Mouse (Mus musculus) spleen, postnatal 36 days (tissue): ENCODE data around the gene Med13.
"Not testable (repeated sequence)": the region's sequence is repeated elsewhere in the genome, so short reads cannot be mapped to it uniquely, and the experiment has no call there.

Experiments used
- DNase-seq, 2 experiments: peaks; one replicate each; pipeline ENCODE4 v3.0.0; 2022; ENCODE audit warnings: low spot score in 2 of 2, mixed read lengths in 1 of 2

Med13 gene

DNA sequence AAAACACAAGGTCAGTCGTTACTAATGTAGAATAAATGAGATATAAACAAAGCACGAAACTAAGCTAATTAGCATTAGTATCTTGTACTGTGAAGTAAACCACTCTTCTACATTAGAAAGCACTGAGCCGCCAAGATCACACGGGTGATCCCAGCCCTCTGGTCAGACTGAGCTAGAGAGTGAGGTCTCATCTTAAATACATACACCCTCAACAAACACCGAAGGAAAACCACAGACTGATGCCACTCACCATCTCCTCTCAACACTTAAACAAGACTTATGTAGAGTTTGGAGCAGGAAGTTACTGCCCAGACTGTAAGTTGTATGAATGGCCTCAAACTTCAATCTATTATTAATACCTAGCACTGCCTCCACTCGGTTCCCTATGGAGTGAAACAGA, 47.1 kb downstream of the Med13 start:
- no peak for DNase-seq

DNA sequence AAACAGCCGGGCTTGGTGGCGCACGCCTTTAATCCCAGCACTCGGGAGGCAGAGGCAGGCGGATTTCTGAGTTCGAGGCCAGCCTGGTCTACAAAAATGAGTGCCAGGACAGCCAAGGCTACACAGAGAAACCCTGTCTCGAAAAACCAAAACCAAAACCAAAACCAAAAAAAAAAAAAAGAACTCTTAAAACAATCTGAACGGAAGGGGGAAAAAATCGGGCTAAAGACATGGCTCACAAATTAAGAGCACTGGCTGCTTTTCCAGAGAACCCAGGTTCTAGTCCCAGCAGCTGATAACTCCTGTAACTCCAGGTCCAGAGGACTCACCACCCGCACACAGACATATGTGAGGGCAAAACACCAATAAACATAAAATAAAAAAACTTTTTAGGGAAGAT, 65.2 kb downstream of the Med13 start:
- DNase-seq, result not testable (repeated sequence)

DNA sequence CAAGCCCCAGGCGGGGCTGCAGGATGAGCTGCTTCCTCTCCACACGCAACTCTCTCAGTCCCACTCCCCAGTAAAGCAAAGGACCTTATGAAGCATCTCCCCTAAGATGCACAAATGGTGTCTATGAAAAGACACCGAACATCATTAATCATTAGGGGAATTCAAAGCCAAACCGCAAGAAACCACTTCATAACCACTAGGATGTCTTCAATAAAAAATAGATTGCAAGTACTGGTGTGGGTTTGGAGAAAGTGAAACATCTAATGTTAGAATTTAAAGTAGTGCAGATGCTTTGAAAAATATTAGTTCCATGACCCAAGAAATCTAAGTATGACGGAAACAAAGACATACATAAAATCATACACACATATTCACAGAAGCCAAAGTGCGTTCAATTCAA, 65.7 kb downstream of the Med13 start:
- DNase-seq, result no peak

DNA sequence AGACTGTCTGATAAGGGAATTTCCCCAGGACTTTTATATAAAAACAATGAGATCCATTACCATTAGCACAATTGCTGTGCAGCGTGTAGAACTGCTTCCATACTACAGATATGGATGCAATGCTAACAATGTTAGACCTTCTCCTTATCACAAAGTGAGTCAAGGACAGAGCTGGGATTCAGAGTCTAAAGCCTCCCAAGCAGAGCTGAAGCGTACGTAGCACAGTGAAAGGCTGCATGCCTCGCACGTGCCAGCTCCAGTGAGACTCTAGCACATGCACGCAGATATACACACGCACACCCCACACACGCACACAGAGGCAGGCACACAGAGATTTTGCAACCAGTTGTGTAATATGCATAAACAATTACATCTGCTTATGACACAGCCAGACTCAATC, 71.7 kb downstream of the Med13 start:
- DNase-seq, result no peak

DNA sequence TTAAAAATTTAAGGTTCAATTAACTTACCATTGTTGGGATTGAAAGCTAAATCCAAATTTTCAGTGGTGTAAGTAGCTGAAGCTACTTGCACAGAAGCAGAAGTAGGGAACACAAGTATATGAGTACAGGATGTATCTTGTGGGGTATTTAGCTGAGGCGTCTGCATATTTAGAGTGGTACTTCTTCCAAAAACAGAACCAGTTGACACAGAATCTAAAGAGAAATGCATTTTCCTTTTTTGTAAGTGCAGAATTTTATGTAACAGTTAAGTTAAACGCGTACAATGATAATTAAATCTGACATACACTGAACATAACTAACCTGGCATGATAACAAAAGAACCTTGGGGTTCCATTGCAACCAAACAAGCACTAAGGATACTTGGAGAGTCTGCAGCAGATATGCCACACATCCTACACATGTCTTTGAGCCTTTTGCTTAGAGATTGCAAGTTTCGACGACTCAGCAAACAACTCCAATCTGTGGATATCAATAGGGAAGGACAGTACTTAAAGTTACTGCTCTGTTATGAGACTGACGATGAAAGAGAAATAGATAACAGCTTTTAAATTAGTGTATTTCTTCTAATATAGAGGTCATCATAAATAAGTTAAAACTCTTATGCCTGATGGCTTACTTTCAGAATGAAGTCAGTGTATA, 78.8 kb downstream of the Med13 start:
- DNase-seq, result no peak

DNA sequence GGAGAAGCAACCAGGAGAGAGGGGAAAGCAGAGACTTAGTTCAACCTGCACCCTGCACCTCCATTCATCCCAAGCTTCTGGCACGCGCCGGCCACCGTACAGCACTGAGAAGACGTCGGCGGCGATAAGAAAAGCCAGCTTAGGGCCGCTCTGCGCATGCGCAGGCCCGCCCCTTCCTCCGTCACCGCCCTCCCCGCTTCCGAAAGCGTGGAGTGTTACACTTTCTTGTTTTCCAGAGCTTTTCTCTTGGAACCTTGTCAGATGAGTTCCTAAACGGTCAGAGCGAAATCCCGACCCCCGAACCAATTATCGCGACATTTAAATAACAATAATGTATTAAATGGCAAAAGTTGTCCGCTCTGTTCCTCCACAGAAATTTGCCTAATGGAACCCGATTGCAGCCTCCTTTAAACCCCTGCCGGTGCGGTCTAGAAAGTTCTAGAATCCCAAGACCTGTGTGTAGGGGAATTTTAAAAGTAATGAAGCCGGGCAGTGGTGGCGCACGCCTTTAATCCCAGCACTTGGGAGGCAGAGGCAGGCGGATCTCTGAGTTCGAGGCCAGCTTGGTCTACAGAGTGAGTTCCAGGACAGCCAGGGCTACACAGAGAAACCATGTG, 99.8 kb downstream of the Med13 start, which contains the start of gene Ints2:
Gene Ints2 (minus strand): TSS at position 116 of the 617 bp plus-strand sequence.
- peak; percentile 89 to 91 for DNase-seq

DNA sequence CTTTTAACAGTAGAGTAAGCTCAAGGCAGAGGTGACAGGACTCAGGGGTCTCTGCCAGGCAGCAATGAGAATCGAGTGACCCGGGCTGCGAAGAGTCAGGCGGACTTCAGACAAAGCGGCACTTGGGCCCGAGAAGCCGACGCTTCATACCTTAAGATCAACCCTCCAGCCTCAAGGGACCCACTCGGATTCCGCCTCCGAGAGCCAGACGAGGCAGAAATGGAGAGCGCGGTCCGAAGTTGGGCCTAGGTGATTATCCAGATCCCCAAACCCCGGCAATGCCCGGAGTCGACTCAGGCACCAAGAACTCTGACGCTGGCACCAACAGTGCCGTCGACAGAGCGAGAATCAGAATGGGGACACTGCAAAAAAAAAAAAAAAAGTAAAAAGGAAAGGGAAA, 100.3 kb downstream of the Med13 start:
- DNase-seq, result peak in 1 of 2 experiments; percentile 9

DNA sequence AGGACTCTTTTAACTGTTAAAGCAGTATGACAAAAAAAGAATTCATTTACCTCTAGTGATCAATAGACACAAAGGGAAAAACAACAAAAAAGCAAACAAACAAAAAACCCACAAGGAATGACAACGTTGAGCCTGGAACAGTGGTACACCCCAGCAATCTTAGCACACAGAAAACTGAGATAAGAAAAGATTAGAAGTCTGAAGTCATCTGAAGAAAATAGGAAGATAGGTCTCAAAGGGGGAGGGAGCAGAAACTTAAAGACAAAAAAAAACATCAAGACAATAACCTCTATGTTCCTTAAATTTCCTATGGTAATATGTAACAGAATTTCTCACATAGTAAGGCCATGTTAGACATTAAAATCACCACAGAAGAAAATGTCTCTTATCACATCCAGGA, 104.1 kb downstream of the Med13 start:
- DNase-seq, result no peak

DNA sequence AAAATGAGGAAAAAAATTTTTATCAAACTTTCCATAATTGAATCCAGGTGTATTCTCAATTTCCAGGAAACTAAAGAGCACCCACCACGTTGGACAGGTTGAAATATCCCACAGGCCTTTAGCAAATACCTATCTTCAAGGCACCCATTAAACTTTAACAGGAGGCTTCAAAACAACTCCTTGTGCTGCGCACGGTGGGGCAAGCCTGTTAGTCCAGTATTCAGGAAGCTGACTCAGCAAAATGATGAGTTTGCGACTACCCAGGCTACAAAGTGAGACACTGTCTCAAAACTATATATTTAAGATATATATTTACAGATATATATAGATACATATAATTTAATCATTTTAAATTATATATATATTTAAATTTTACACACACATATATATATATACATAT, 125.0 kb downstream of the Med13 start:
- no peak for DNase-seq

DNA sequence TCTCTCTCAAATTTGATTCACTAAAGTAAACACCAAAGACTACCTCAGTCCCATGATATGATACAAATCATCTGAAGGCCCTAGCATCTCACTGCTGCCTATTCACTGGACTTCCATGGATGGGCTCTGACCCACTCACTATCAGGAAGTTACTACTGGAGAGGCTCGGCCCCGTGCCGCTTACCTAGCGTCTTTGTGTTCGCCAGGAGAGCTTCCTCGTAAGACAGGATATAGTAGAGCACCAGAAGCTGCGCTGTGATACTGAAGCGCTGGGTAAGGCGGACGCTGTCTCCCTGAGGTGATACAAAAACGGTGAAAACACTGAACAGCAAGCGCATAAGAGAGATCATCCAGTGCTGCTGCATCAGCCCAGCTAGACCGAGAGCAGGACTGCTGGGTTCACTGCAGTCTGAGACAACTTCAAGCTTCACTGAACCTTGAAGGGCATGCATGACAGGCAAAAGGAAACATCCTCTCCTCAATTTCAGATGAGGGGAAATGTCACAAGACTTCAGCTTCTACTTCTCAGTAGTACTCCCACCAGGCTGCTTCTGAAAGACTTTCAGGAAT, 125.5 kb downstream of the Med13 start:
- DNase-seq, result peak; percentile 6 to 17

DNA sequence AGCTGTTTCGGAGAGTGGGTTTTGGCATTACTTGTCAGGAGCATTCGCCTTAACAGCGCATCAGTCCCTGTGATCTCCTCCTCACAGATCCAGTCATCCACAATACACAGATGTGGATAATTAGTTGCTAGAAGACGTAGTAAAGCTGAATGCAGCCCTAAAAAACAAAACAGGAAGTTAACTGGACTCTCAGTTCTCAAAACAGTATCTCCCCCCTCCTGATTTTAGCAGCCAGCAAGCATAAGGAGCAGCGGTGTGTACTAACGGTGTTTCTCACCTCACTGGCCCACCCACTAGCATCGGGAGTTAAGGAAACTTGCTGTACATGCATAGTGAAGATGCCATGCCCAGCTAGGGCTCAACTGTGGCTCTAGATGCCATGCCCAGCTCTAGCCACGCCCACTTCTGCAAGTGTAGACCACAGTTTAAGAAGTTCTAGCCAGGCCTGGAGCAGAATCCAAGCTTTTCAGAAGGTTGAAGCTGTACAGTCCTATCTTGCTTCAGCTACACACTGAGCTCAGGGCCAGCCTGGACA, 130.7 kb downstream of the Med13 start:
- DNase-seq, result peak; percentile 27 to 39

DNA sequence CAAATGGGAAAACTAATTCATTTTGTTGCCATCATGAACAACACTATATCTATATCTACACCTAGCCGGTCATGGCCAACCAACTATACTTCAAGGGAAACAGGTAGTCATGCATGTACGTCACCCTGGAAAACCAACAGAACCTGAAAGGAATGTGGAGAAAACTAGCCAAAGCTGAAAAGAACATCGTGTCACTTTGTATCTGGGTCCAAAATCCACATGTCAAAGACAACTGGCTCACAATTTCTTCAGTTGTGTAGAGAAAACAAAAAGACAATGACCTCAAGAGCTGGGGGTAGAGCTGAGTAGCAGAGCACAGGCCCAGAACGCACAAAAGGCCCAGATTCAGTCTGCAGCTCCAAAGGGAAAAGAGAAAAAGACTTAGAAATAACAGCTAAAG, 131.6 kb downstream of the Med13 start:
- DNase-seq, result no peak
